Mouse (Mus musculus): ENCODE data around the gene Dok7.

Dok7 gene

DNA sequence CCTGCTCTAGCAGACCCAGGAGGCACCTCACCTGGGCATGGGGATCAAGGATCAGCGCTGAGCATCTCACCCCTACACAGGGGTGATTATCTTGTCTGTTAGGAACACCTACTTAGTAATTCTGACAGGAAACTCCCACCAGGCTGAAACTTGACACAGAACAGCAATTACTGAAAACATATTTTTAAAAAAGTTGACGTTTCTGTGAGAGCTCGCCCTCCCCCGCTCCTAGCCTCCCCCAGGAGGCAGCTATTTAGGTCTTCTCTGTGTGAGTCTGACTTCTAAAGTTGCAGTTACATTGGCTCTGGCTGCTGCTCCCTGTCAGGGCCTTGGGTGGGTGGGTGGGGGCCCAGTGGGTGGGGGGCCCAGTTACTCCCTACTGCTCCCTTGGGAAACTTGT is 55.9 kb downstream of the Dok7 start:
- no peak for DNase-seq (ENCODE audit: low read depth in 2 of 2, low spot score in 2 of 2)

DNA sequence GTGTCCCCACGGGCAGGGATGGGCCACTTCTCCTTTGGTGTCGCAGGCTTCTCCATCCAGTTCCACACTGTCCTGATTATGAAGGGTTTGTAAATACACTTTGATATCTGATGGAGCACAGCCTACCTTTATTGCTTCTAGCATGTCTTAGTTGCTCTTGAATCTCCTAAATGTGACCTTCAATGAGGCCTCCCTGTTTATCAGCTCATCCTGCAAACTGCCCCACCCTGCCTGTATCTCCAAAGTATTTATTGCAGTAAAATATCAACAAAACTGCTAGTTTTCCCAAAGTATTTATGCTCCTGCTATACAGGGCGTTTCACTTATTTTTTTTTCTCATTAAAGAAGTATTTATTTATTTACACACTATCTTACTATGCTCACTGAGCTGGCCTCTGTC is 59.4 kb downstream of the Dok7 start:
- DNase-seq (ENCODE audit: low read depth in 2 of 2, low spot score in 2 of 2): no peak

DNA sequence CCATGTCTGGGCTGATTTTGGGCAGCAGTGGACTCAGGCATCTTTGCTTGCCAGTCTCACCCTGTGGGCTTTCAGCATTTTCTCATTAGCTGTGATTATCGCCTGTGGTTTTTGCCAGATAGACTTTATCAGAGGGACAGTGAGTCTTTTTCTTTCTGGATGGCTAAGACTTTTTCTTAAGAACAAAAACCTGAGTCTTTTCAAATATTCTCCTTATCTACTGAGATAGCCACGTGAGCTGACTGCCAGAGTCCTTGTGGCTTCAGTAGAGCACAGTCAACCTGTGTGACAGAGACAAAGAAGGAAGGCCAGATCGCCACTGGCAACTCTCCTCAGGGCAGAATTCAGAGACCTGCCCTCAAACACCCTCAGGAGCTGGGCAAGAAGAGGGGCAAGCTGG is 61.1 kb downstream of the Dok7 start:
- no peak for DNase-seq (ENCODE audit: low read depth in 2 of 2, low spot score in 2 of 2)

DNA sequence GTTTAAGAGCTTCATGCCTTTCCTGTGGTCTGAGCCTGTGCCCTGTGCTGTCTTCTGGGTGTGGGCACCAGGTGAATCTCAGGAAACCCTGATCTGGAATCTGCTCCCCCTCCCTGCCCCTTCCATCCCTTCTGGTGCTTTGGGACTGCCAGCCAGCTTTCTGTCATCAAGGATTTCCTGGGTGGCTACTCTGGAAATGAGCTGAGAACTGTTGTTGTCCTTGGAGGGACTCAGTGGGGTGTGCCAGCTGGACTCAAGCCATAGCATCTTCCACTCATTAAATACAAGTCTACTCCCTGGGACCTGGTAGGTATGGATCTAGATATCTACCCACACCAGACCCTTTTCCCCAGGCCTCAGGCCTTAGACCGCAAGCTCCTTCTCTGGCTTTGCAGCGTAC is 61.9 kb downstream of the Dok7 start:
- no peak for DNase-seq (ENCODE audit: low read depth in 2 of 2, low spot score in 2 of 2)

DNA sequence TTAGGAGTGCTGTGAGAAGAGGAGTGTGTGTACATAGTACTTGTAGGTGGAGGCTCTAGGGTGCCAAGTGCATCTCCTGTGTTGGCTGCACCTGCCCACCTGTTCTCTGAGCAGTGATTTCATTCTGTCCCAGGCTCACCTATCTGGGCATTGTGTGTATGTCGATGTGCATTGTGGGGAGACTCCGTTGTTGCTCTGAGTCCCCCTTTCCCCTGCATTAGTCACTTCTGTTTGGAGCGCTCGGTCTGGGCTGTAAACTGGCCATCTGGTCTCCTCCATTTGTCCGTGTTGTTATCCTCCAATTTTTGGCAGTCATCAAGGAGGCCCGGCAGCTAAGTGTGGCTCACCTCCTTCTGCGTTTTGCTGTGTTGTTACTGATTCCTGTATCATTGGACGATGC is 63.5 kb downstream of the Dok7 start:
- DNase-seq (ENCODE audit: low read depth in 2 of 2, low spot score in 2 of 2): no peak

DNA sequence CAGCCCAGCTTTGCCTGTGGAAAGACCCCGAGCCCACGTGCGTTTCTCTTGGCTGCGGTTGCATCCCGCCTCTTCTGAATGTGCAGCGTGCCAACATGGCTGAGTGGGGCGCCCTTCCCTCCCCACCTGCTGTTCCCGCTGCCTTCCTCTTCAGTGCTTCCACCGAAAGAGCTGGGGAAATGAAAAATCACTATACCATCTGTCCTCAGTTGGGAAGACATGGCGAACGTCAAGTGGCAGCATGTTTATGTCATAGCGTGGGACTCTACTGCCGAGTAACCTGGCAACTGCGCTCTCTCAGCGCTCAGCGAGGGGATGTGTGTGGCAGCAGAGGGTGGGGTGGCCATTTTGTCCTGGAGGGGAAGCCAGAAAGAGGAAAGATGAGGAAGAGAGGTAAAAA is 72.6 kb downstream of the Dok7 start:
- DNase-seq (ENCODE audit: low read depth in 2 of 2, low spot score in 2 of 2): no peak

DNA sequence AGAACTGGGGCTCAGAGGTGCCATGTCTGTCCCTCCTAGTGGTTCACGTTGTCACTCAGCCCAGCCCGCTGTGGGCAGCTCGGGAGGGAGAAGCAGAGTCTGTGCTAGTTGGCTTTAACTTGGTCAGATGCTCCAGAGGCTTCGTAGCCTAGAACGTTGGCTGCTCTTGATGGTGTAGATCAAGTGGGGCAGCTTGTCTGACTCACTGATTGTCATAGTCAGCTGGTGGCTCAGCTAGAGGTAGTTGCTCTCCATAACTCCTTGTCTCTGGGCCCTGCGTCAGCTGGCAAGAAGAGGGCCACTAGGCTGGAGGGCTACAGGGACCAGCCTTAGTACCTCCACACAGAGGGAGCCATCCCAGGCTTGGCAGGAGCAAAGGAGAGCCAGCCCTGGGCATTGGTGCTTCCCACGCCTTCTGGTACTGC is 73.2 kb downstream of the Dok7 start:
- no peak for DNase-seq (ENCODE audit: low read depth in 2 of 2, low spot score in 2 of 2)

DNA sequence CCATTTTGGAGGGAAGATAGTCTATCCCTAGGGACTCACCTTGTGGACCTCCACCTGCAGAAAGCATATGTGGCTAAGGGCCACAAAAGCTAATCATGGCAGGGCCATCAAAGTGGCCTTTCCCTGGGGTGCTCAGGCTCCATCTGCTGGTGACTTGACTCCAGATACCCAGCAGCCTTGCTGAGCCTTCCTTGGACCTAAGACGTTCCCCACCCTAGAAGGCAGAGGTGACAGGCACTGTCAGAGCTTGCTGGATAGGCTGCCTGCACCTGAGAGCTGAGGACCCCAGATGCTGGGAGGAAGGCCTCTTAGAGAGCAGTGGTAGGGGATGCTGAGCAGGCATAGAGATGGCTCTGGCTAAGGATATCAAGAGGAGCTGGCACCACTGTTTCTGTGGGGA is 74.7 kb downstream of the Dok7 start:
- no peak for DNase-seq (ENCODE audit: low read depth in 2 of 2, low spot score in 2 of 2)

DNA sequence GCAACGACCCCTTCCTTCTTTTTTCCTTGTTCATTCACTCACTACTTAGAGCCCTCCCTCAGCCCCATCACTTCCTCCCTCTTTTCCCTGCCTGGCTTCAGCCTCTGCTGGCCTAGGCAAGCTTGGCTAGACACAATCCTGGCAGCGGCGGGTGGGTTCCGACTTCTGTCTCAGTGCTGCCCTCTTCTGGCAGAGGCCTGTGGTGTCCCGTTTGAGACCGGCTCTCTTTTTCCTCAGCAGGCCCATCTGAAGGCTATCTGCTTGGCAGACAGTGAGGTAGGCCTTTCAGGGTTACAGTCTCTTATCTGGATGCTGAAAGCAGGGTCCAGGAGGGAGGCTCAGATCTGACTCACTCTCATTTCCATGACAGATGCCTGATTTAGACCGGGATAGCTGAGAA is 75.2 kb downstream of the Dok7 start:
- peak; percentile 35 to 54 for DNase-seq (ENCODE audit: low read depth in 2 of 2, low spot score in 2 of 2)

DNA sequence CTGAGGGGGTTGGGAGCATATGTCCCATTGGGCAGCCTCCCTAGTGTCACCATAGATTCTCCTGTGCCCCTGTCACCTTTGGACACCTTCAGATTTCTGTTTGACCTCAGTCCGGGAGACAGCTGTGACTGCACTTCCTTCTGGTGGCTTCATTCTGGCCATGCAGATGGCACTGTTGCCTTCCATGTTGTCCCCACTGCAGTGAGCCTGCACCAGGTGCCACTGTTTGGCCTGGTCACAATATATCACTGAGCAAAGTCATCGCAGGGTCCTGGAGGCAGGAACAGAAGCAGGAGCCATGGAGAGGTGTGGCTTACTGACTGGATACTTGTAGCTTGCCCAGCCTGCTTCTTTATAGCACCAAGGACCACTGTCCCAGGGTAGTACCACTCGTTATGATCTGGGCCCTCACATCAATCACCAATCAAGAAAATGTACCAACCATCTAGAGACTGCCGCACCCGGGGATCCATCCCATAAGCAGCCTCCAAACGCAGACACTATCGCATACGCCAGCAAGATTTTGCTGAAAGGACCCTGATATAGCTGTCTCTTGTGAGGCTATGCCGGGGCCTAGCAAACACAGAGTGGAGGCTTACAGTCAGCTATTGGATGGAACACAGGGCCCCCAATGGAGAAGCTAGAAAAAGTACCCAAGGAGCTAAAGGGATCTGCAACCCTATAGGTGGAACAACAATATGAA is 75.9 kb downstream of the Dok7 start:
- no peak for DNase-seq (ENCODE audit: low read depth in 2 of 2, low spot score in 2 of 2)

DNA sequence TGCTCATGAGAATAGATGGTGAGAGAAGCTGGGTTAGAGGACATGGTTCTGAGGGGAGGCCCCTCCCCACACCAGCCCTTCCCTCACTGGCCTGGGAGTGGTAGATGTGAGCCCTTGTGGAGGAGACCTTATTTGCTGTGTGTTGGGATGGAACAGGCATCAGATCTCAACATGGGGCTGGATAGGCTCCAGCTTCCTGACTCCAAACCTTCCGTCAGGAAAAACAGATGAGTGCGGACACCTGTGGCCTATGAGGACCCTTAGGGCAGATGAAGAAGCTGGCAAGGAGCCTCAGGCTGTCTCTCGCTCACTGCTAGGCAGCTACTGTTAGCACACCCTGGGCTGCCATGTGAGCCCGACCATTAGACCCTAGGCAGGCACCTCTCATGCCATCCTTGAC is 76.9 kb downstream of the Dok7 start:
- no peak for DNase-seq (ENCODE audit: low read depth in 2 of 2, low spot score in 2 of 2)

DNA sequence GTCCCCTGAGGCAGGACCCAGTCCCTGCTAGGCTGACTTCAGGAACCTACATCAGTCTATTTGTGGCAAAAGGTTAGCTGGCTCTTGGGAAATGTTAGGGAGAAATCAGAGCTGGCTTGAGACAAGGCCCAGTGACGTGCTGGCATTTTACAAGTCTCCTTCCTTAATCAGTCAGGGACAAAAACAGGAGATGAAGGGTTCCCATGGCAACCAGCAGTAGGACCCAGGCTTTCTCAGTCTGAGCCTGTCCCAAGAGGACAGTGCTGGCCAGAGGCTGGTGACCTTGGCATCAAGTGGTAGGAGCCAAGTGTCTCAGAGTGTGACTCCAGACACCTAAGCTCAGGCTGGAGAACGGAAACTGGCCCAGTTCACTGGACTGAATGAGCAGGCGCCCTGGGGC is 77.7 kb downstream of the Dok7 start:
- DNase-seq (ENCODE audit: low read depth in 2 of 2, low spot score in 2 of 2): no peak

DNA sequence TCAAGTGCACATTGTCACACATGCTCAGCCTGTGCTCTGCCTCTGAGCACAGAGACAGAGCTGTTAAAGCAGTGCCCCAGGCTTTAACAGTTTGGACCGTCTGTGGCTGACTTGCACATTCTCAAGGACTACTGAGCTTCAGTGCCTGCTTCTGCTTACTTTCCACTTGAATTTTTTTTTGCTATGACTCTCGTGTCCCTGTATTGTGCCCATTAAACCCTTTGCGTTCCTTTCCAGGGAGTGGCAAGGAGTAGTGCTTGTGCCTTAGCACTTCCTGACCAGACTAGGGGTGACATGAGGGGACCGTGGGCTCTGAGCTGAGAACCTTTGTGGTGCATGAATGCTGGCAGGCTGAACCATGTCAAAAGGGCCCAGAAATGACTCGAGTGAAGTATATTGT is 79.3 kb downstream of the Dok7 start:
- DNase-seq (ENCODE audit: low read depth in 2 of 2, low spot score in 2 of 2): no peak
